Mouse (Mus musculus): Measurements from ENCODE around the gene 1700066M21Rik. TPM values are rescaled to one million over a fixed set of nuclear protein-coding genes. Genes with fewer than 3 reads are reported as not detected.

1700066M21Rik gene
- polyA plus RNA-seq (2021; fragmentation: Nextera tagmentation), result 29.6 and 29.8 TPM in 2 replicates
- long read RNA-seq, experiment 1, transcript 1700066M21Rik-201 (2 exons, 3,008 nt), result major isoform, 311 of 373 reads
- long read RNA-seq, experiment 1, partial matches to known transcripts, result 1 of 373 reads
- long read RNA-seq, experiment 1, other reads (novel, unspliced or antisense), result 61 of 373 reads
- long read RNA-seq, experiment 2, transcript 1700066M21Rik-201 (2 exons, 3,008 nt), result major isoform, 24 of 40 reads
- long read RNA-seq, experiment 2, partial matches to known transcripts, result 0 of 40 reads
- long read RNA-seq, experiment 2, other reads (novel, unspliced or antisense), result 16 of 40 reads

GRCm38 (mm10) chr1:57377376-57378341 lies at the start of gene 1700066M21Rik:
Gene 1700066M21Rik, plus strand, starts transcription at chr1:57377620.

GRCm38 (mm10) chr1:57406187-57407151 lies 29.0 kb downstream of the 1700066M21Rik start, which contains the start of the genes Maip1 and Tyw5:
Gene Maip1, plus strand, starts transcription at chr1:57406328.
Gene Tyw5, minus strand, starts transcription at chr1:57407101.

Other genes with a start within 250 kb of the 1700066M21Rik start
- 7.3 and 10.1 TPM in 2 replicates for gene Maip1, start 28.7 kb downstream of the 1700066M21Rik start, polyA plus RNA-seq (2021; fragmentation: Nextera tagmentation)
- gene Tyw5, start 29.5 kb downstream of the 1700066M21Rik start, polyA plus RNA-seq (2021; fragmentation: Nextera tagmentation), result 23.1 and 29.1 TPM in 2 replicates